Mouse (Mus musculus): ENCODE measurements around the gene Olfr794. TPM values are rescaled to one million over a fixed set of nuclear protein-coding genes. Genes with fewer than 3 reads are reported as not detected.

Olfr794 gene
- not detected for total RNA-seq (2021)

DNA sequence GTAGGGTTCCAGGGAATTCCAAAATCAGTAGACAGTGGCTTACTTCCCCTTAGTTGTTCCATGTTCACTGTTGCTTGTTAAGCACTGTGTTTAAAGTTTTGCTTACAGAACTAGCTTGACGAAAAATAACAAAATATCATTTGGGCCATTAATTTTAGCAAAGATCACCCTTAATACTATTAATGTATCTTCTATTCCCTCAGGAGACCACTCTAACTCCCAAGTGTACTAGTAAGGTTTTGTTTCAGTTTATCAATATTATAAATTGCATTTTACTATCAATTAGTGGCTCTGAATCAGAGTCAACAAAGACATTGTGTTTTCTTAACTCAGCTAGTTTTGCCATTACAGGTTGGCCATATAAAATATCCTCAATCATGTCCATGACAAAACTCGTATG lies at the start of gene Olfr794:
Gene Olfr794, plus strand, starts transcription at position 301 of the 400 bp plus-strand sequence.
- no peak for DNase-seq (ENCODE audit: low spot score in 2 of 2)
- intact Hi-C loops (cut with DNase I): no loop called here

GRCm38 (mm10) chr10:129521492-129521891 lies 46.0 kb upstream of the Olfr794 start, which contains the start of gene Olfr791:
Gene Olfr791 (plus strand): TSS chr10:129521792.
- intact Hi-C loops (cut with DNase I): no loop called here
- no peak for DNase-seq (ENCODE audit: low spot score in 2 of 2)

GRCm38 (mm10) chr10:129538862-129539261 lies 28.6 kb upstream of the Olfr794 start, which contains the start of gene Olfr792:
Gene Olfr792 (plus strand): TSS chr10:129539162.
- intact Hi-C loops (cut with DNase I): no loop called here
- no peak for DNase-seq (ENCODE audit: low spot score in 2 of 2)

- intact Hi-C loops (cut with DNase I): loop anchor here (10.0 kb wide), 1 partner anchor 545 kb away; no protein-coding TSS in a partner anchor
- DNase-seq (ENCODE audit: low spot score in 2 of 2): peak in 1 of 2 experiments; percentile 5
Observed at GRCm38 (mm10) chr10:129549354-129549753, 18.1 kb upstream of the Olfr794 start.

DNA sequence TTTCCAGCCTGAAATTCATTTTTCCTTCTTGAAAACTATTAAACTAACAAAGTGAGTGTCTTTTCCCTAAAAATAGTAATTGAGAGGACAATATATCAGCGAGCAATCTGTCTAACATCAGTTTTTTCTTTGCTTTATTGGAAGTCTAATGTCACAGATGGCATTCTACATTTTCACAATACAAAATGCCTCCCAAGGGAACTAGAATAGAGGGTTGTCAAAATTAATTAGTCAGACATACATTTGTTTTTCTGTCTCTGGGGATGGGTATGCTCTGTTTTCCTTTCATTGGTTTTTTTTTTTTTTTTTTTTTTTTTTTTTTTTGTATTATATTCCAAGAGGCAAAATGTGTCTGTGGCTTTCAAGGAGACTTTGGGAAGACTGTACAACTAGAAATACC lies 9.6 kb downstream of the Olfr794 start:
- intact Hi-C loops (cut with DNase I): no loop called here
- no peak for DNase-seq (ENCODE audit: low spot score in 2 of 2)

GRCm38 (mm10) chr10:129612470-129612869 lies 45.0 kb downstream of the Olfr794 start, which contains the start of gene Olfr796:
Gene Olfr796 (minus strand): TSS chr10:129612570.
- no peak for DNase-seq (ENCODE audit: low spot score in 2 of 2)
- intact Hi-C loops (cut with DNase I): no loop called here

DNA sequence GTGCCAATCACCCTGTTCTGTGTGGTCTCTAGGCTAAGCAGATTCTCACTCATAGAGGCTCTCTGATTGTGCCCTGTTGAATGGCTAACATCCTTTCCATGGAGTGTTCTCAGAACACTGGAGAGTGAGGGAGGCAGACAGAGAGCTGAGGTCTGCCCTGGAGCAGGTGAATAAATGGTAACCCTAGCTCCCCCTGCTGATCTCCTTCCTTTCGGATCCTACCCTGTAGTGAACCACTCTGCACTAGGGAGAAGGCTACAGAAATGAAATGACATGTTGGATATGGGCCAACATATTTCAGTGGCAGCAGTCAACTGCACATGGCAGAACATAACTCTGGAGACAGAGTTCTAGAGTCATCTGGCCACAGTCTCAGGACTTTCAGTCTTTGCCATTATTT lies 54.3 kb downstream of the Olfr794 start:
- intact Hi-C loops (cut with DNase I): no loop called here
- DNase-seq (ENCODE audit: low spot score in 2 of 2): no peak

Small RNAs within 50 kb of the gene (microRNA-seq; reads per million reads assigned to microRNA genes)
- gene Gm23252: not detected

Other genes with a start within 250 kb of the Olfr794 start
- gene Olfr780, start 249.5 kb upstream of the Olfr794 start, total RNA-seq (2021): not detected
- not detected for gene Olfr781, start 238.8 kb upstream of the Olfr794 start, total RNA-seq (2021)
- not detected for gene Olfr782, start 218.8 kb upstream of the Olfr794 start, total RNA-seq (2021)
- under 1 TPM; 0.12 to 0.20 TPM for gene Olfr784, start 183.6 kb upstream of the Olfr794 start, total RNA-seq (2021)
- not detected for gene Olfr785, start 162.2 kb upstream of the Olfr794 start, total RNA-seq (2021)
- gene Olfr786, start 140.3 kb upstream of the Olfr794 start, total RNA-seq (2021): not detected
- gene Olfr787, start 105.8 kb upstream of the Olfr794 start, total RNA-seq (2021): not detected
- gene Olfr788, start 96.7 kb upstream of the Olfr794 start, total RNA-seq (2021): not detected
- gene Olfr789, start 82.9 kb upstream of the Olfr794 start, total RNA-seq (2021): not detected
- gene Olfr790, start 69.2 kb upstream of the Olfr794 start, total RNA-seq (2021): not detected
- gene Olfr791, start 45.9 kb upstream of the Olfr794 start, total RNA-seq (2021): not detected
- not detected for gene Olfr792, start 28.5 kb upstream of the Olfr794 start, total RNA-seq (2021)
- gene Olfr796, start 44.9 kb downstream of the Olfr794 start, total RNA-seq (2021): not detected
- gene Olfr798, start 60.3 kb downstream of the Olfr794 start, total RNA-seq (2021): not detected
- gene Olfr799, start 69.8 kb downstream of the Olfr794 start, total RNA-seq (2021): not detected
- gene Olfr800, start 90.0 kb downstream of the Olfr794 start, total RNA-seq (2021): not detected
- gene Olfr801, start 106.2 kb downstream of the Olfr794 start, total RNA-seq (2021): not detected
- gene Olfr802, start 120.5 kb downstream of the Olfr794 start, total RNA-seq (2021): under 1 TPM; 0.07 to 0.15 TPM
- not detected for gene Olfr803, start 126.6 kb downstream of the Olfr794 start, total RNA-seq (2021)
- gene Olfr804, start 135.6 kb downstream of the Olfr794 start, total RNA-seq (2021): not detected
- gene Olfr805, start 161.7 kb downstream of the Olfr794 start, total RNA-seq (2021): not detected
- not detected for gene Olfr806, start 174.3 kb downstream of the Olfr794 start, total RNA-seq (2021)
- not detected for gene Olfr807, start 190.1 kb downstream of the Olfr794 start, total RNA-seq (2021)
- gene Olfr808, start 197.8 kb downstream of the Olfr794 start, total RNA-seq (2021): not detected
- gene Olfr809, start 207.0 kb downstream of the Olfr794 start, total RNA-seq (2021): not detected
- not detected for gene Olfr810, start 227.3 kb downstream of the Olfr794 start, total RNA-seq (2021)
- not detected for gene Olfr811, start 236.7 kb downstream of the Olfr794 start, total RNA-seq (2021)

Data from left cerebral cortex, postnatal 36 days (tissue).